Mouse (Mus musculus): ENCODE data around the gene Ugdh. TPM values are rescaled to one million over a fixed set of nuclear protein-coding genes. Genes with fewer than 3 reads are reported as not detected.
A peak's percentile ranks its signal among the peaks of the same experiment; 100 is the strongest.

Gene Ugdh
- total RNA-seq, 1 experiment = 15.8 TPM

GRCm38 (mm10) chr5:65401251-65401994, 34.3 kb downstream of the Ugdh start:
- Histone ChIP-seq H3K9ac (ENCODE audit: insufficient read depth, low read depth, low read length, poor library complexity, severe bottlenecking) (no peak overlapping the region), H3K9me3 (ENCODE audit: control insufficient read depth, insufficient read depth, low read depth, low read length) (no peaks in the 10 kb centered on the region), H3K36me3 (ENCODE audit: control insufficient read depth, insufficient read depth, low read length, poor library complexity, severe bottlenecking) (peaks cover 13% of the 10 kb centered on the region; the same call in 1 of the 2 replicates), H3K27ac (ENCODE audit: insufficient read depth, low read depth, low read length, poor library complexity, severe bottlenecking) (no peak overlapping the region), H3K4me3 (ENCODE audit: insufficient read depth in 1 of 2, low read depth in 1 of 2, low read length in 2 of 2, poor library complexity in 1 of 2, severe bottlenecking in 1 of 2) (no peak overlapping the region), H3K4me1 (ENCODE audit: control insufficient read depth in 2 of 2, insufficient read depth in 2 of 2, low read length in 2 of 2, poor library complexity in 1 of 2) (no peaks in the 10 kb centered on the region)
- TF ChIP-seq ZC3H11A (IDR thresholded peaks at IDR 0.05; ENCODE audit: borderline replicate concordance, low read depth, low read length) (peak; percentile 35; the same call in 1 of the 2 replicates), HCFC1 (IDR thresholded peaks at IDR 0.05; ENCODE audit: borderline replicate concordance, insufficient read depth, low read length) (no peak)
- in situ Hi-C loops (cut with MboI; ENCODE audit: low sequenced_read_pairs in 2 of 2, unreplicated experiment in 2 of 2) = no loop called here
- no peak for DNase-seq (ENCODE audit: low read depth, low spot score)

GRCm38 (mm10) chr5:65394425-65394824, 41.3 kb downstream of the Ugdh start:
- in situ Hi-C loops (cut with MboI; ENCODE audit: low sequenced_read_pairs in 2 of 2, unreplicated experiment in 2 of 2) = no loop called here
- TF ChIP-seq ZNF384 (IDR thresholded peaks at IDR 0.05; ENCODE audit: low read depth, low read length) (peak; percentile 58; the same call in 1 of the 2 replicates), ZC3H11A (IDR thresholded peaks at IDR 0.05; ENCODE audit: borderline replicate concordance, low read depth, low read length) (no peak)
- Histone ChIP-seq H3K4me3 (ENCODE audit: insufficient read depth in 1 of 2, low read depth in 1 of 2, low read length in 2 of 2, poor library complexity in 1 of 2, severe bottlenecking in 1 of 2) (no peak overlapping the region), H3K9me3 (ENCODE audit: control insufficient read depth, insufficient read depth, low read depth, low read length) (no peaks in the 10 kb centered on the region), H3K36me3 (ENCODE audit: control insufficient read depth, insufficient read depth, low read length, poor library complexity, severe bottlenecking) (peaks cover 21% of the 10 kb centered on the region), H3K4me1 (ENCODE audit: control insufficient read depth in 2 of 2, insufficient read depth in 2 of 2, low read length in 2 of 2, poor library complexity in 1 of 2) (no peaks in the 10 kb centered on the region), H3K9ac (ENCODE audit: insufficient read depth, low read depth, low read length, poor library complexity, severe bottlenecking) (no peak overlapping the region), H3K27ac (ENCODE audit: insufficient read depth, low read depth, low read length, poor library complexity, severe bottlenecking) (no peak overlapping the region)
- DNase-seq (ENCODE audit: low read depth, low spot score) = no peak

GRCm38 (mm10) chr5:65391753-65392152, 44.0 kb downstream of the Ugdh start:
- in situ Hi-C loops (cut with MboI; ENCODE audit: low sequenced_read_pairs in 2 of 2, unreplicated experiment in 2 of 2) = no loop called here
- Histone ChIP-seq H3K4me1 (ENCODE audit: control insufficient read depth in 2 of 2, insufficient read depth in 2 of 2, low read length in 2 of 2, poor library complexity in 1 of 2) (no peaks in the 10 kb centered on the region), H3K9me3 (ENCODE audit: control insufficient read depth, insufficient read depth, low read depth, low read length) (no peaks in the 10 kb centered on the region), H3K4me3 (ENCODE audit: insufficient read depth in 1 of 2, low read depth in 1 of 2, low read length in 2 of 2, poor library complexity in 1 of 2, severe bottlenecking in 1 of 2) (peak overlapping the region; percentile 73 to 83), H3K27ac (ENCODE audit: insufficient read depth, low read depth, low read length, poor library complexity, severe bottlenecking) (peak overlapping the region; percentile 16; the same call in 1 of the 2 replicates), H3K9ac (ENCODE audit: insufficient read depth, low read depth, low read length, poor library complexity, severe bottlenecking) (peak overlapping the region; percentile 80), H3K36me3 (ENCODE audit: control insufficient read depth, insufficient read depth, low read length, poor library complexity, severe bottlenecking) (peaks cover 39% of the 10 kb centered on the region)
- TF ChIP-seq ZC3H11A (IDR thresholded peaks at IDR 0.05; ENCODE audit: borderline replicate concordance, low read depth, low read length) (no peak), HCFC1 (IDR thresholded peaks at IDR 0.05; ENCODE audit: borderline replicate concordance, insufficient read depth, low read length) (no peak)
- no peak for DNase-seq (ENCODE audit: low read depth, low spot score)

- peak within 1 kb of the TSS; percentile 93 for H3K27ac ChIP-seq (ENCODE audit: insufficient read depth, low read depth, low read length, poor library complexity, severe bottlenecking)
- H3K9ac ChIP-seq (ENCODE audit: insufficient read depth, low read depth, low read length, poor library complexity, severe bottlenecking) = peak within 1 kb of the TSS; percentile 99
- H3K4me3 ChIP-seq (ENCODE audit: insufficient read depth in 1 of 2, low read depth in 1 of 2, low read length in 2 of 2, poor library complexity in 1 of 2, severe bottlenecking in 1 of 2) = peak within 1 kb of the TSS; percentile 89 to 96
- peak; percentile 95 for DNase-seq (ENCODE audit: low read depth, low spot score)
- TF ChIP-seq ZC3H11A (IDR thresholded peaks at IDR 0.05; ENCODE audit: borderline replicate concordance, low read depth, low read length) = peak; percentile 70; the same call in 1 of the 2 replicates
- peak; percentile 93 for TF ChIP-seq HCFC1 (IDR thresholded peaks at IDR 0.05; ENCODE audit: borderline replicate concordance, insufficient read depth, low read length)
- TF ChIP-seq MAFK (IDR thresholded peaks at IDR 0.05; ENCODE audit: insufficient read depth, low read depth, low read length) = no peak
- TF ChIP-seq CHD2 (IDR thresholded peaks at IDR 0.05; ENCODE audit: low read depth, low read length) = peak; percentile 53; the same call in 1 of the 2 replicates
- no peak for TF ChIP-seq ZNF384 (IDR thresholded peaks at IDR 0.05; ENCODE audit: low read depth, low read length)
- no peaks in the 10 kb centered on the region for H3K4me1 ChIP-seq (ENCODE audit: control insufficient read depth in 2 of 2, insufficient read depth in 2 of 2, low read length in 2 of 2, poor library complexity in 1 of 2)
- in situ Hi-C loops (cut with MboI; ENCODE audit: low sequenced_read_pairs in 2 of 2, unreplicated experiment in 2 of 2) = no loop called here
- H3K36me3 ChIP-seq (ENCODE audit: control insufficient read depth, insufficient read depth, low read length, poor library complexity, severe bottlenecking) = peaks cover 36% of the 10 kb centered on the region
- H3K9me3 ChIP-seq (ENCODE audit: control insufficient read depth, insufficient read depth, low read depth, low read length) = no peaks in the 10 kb centered on the region
Measured at GRCm38 (mm10) chr5:65390648-65391644, 44.8 kb downstream of the Ugdh start, which contains the start of the genes Rpl9 and Lias. Gene Rpl9, minus strand, starts transcription at chr5:65391444. Gene Lias, plus strand, starts transcription at chr5:65391497.

Measured in ES-E14 (cell line).